Mouse (Mus musculus) urinary bladder, adult 2 months (tissue): ENCODE results near the gene Gm20708. TPM values are rescaled to one million over a fixed set of nuclear protein-coding genes. Genes with fewer than 3 reads are reported as not detected.

Experiments
- DNase-seq: peaks from one replicate; pipeline ENCODE4 v3.0.0; 2022; ENCODE audit warnings: low spot score
- polyA plus RNA-seq: library from polyadenylated mRNA; depleted of rRNA; stranded (reverse); fragments of >200 nt; gene quantifications from 2 replicates; pipeline ENCODE4 v1.2.3, GENCODE M21; 2012

Gm20708 gene
- polyA plus RNA-seq, 1 experiment = not detected

DNA sequence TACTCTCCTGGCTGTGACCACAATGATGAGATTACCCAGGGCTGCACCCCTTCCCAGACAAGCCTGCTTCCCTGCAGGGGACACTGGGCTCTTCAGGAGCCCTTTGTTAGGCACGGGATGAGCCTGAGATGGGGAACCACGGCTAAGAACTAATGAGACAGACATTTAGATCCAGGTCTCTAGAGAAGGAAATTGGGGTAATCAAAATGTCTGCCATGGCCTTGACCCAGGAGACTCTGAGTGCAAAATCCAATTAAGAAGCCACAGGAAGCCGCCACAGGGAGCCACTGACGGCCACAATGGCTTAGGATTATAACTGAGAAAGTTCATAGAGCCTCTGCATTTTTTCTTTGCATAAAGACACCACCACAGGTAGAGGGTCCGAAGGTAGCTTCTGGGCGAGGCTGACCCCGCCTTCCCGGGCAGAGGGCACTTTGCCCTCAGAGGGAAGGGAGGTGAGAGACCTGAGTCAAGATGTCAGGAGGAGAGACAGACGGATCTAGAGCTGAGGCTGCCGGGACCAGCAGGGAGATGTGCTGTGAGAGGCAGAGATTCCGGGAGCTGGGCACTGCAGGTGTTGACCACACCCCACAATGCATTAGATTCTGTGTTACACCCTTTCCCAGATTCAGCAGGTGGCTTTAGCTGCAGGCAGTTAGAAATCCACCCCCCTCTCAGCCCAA is 53.8 kb downstream of the Gm20708 start:
- no peak for DNase-seq

- no peak for DNase-seq
Observed at GRCm38 (mm10) chr11:117864805-117865204, 55.3 kb downstream of the Gm20708 start.

DNA sequence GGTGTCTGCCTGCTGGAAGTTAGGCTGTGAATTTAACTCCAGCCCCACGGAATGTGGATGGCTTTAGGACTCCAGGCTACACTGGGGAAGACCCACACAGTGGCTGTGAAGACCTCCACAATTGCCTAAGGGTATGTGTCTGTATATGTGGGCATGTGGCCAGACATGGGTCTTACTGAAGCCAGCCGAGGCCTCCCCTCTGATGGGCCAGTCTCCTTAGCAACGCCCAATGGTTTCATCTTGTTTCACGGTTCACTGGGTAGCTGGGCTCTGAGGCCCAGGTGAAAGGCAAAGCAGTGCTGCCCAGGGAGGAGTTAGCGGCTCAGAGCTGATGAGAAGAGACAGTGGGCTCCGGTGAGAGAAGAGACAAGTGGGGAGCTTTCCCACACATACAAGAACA is 56.5 kb downstream of the Gm20708 start:
- no peak for DNase-seq

- DNase-seq = no peak
Observed at GRCm38 (mm10) chr11:117870688-117871365, 61.4 kb downstream of the Gm20708 start.

DNA sequence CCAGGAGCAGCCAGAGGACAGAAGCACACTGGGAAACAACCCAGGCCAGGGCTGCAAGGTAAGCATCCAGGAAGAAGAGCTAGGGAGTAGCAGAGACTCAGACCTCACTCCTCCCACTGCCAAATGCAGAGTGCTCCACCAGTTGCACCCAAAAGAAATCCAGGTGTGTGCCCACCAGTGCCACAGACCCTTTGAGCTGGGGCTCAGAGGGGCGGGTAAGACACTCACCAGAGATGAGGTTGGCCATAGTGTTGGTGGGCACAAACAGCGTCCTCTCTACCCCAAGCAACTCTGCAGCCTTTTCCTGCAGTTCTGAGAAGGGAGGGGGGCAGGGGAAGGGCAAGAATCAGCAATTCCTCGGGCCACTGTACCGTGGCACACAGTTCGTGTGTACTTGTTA is 61.9 kb downstream of the Gm20708 start:
- DNase-seq = no peak

DNA sequence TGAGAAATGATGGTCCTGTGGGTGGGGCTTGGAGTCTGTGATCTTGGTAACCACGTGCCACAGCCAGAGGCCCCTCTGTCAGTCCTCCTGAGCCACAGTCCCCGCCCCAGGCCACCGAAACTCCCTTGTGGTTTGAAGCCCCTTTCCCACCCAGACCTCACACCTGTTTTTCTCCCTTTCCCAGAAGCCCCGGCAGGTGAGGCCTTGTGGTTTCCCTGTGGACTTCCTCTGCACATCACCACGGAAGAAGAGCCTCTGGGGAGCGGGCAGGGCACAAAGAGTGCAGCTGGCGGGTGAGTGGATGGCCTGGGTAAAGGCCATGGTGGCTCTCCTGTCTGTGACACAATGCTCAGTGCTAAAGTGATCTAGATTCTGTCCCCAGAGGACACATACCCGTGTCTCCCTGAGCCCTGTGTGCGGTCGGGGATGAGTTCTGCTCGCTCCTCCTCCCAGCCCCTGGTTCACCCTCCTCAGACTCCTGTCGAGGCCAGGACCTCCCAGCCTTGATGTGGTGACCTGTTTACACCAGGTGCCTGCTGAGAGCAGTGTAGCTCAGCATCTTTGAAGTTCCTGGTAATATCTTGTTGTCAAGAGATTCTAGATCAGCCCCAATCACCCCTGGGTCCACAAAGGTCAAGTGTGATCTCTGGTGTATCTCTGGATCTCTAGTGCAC is 62.6 kb downstream of the Gm20708 start:
- no peak for DNase-seq

DNA sequence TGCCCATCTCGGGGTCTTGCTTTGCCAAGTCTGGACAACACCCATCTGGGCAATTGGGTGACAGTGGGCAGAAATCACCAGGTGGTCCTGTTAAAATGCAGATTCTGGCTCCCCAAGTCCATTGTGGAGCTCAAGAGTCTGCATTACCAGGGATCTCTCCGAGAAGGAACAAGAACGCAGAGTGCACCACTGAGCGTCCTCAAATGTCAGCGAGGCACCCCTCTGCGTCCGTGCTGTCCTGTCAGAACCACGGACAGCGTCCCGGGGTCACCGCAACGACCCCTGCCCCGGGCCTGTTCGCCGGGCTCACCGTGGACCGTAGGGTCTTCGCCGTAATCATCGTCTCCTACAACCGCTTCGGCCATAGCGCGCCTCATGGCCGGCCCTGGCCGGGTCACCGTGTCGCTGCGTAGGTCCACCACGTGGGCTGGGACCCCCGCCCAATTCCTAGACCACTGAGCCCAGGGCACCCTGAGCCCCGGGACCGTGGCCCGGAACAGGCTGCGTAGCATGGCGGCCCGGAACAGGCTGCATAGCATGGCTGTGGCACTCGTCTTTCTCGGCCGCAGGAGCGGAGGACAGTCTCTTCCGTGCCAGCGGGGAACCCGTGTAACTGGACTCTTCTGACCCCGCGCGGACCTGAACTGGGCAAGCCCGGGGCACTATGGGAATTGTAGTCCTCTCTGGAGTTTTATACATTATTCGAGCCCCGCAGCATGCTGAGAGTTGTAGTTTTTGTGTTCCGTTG is 63.6 kb downstream of the Gm20708 start, which contains the start of gene Tha1:
Gene Tha1, minus strand, starts transcription at position 621 of the 748 bp plus-strand sequence.
- peak; percentile 69 for DNase-seq

- DNase-seq = no peak
Observed at GRCm38 (mm10) chr11:117874419-117874818, 65.0 kb downstream of the Gm20708 start.

DNA sequence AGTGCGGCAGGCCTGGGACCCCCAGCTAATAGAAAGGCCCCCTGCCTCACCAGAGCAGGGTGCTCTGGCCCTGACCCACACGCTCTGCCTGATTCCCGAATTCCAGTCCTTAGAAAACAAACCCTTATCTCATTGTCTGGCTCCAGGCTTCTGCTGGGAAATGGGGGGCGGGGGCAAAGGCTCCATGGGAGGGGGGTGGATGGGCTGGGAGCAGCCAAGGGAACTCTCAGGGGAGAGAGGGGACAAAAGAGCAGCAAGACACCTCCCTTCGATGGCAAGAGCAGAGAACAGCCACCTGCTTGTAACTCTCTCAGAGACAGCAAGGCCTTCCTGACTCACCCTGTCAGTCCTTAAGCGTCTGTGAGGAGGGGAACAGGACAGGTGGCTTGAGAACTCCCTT is 66.2 kb downstream of the Gm20708 start:
- no peak for DNase-seq

DNA sequence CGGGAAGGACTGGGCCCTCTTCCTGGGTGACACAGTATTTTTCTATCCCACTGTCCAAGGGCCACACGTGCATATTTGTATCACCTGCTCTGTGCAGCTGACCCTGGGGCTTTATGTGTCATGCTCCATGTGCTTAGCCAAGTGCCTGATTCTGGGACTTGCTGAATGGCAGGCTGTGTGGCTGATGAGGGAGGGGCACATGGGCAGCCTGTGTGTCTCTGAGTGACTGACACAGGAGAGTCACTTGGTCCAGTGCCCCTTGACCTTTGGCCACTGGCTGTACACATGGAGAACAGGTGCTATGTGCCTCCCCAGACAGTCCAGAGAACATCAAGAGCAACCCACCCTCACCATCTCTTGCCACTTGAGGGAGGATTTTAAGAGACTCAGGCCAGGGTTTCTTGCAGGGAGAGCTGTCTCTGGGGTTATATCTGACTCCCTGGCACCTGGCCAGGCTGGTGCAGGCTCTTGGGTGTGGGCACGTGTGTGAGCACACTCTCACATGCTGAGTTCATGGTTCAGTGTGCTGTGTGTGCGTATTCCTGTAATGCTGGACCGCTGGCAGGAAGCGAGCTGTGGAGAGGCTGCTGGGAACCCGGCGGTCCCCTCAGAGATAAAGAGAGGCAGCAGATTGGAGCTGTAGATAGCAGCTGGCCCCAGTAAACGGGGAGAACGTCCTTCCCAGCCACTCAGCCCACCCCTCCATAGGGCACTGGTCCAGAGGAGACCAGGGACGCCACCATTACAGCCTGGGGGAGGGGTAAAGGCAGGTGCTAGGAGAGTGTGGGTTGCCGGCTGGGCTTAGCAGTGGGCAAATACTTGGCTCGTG is 68.7 kb downstream of the Gm20708 start:
- DNase-seq = no peak

DNA sequence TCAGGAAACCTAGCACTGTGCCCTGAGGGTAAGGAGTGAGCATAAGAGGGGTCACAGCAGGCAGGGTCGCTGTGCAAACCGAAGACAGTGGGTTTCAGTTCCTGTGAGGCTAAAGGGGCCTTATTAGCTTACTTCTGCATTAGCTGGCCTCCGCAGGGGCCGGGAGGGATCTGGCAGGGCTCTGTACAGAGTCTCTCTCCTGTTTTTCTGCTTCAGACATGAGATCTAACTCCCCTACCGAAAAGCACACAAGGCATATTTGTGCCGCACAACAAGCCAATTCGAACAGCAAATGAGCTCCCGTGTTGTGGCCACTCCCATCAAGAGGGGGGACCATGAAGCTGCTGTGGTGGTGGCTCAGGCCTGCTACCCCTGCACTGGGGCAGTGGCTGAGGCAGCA is 69.4 kb downstream of the Gm20708 start:
- no peak for DNase-seq

DNA sequence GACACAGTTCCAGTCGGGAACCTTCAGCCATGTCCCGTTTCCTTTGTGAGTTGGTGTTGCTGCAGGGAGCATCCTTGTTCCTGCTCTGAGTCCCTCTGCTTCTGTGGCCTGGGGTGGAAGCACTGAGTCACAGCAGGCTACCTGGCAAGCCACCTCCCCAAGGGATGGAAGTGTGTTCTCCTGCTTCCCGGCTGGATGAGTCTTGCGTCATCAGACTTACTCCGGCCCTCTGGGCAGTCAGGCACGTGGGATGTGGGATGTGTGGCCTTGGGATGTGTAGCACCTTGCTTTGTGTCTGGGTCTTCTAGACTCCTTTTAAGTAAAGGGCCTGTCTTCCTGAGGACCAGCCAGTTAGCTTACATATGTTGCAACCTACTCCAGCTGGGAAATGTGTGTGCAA is 70.2 kb downstream of the Gm20708 start:
- DNase-seq = no peak

DNA sequence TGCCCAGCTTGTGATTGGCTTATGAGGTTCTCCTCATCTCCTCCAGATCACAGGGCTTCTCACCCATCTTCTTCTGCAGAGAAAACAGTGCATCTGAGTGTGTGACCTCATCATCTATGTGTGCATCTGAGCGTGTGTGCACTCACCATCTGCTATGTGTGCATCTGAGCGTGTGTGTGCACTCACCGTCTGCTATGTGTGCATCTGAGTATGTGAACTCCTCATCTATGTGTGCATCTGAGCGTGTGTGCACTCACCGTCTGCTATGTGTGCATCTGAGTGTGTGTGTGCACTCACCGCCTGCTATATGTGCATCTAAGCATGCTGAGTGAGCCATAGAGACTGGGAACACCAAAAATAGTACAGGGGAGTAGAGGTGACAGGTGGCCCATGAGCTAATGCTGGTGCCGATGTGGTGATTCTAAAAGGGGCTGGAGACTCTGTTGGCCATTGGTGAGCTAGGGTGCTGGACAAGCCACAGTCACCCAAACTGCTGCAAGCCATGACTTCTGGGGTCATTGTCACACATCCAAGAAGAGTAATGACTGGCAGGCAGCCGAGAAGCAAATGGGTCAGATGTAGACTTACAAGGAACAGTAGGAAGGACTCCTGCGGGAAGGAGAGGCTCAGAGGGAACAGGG is 71.0 kb downstream of the Gm20708 start:
- DNase-seq = no peak

DNA sequence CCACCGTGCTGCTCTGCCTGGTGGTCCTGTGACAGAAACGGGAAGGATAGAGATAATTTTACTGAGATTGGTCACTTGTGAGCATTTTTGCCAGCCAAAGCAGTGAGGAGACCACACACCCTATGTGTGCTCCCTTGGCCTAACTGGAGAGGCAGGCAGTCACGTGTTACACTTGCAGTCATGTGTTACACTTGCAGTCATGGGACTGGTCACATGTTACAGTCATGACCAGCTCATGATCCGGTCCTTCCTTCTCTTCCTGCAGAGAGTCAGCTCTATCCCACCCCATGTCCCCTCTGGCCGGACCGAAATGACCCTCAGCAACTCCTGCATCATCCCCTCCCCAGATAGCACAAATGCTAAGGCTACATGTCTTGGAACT is 71.5 kb downstream of the Gm20708 start:
- DNase-seq = no peak

DNA sequence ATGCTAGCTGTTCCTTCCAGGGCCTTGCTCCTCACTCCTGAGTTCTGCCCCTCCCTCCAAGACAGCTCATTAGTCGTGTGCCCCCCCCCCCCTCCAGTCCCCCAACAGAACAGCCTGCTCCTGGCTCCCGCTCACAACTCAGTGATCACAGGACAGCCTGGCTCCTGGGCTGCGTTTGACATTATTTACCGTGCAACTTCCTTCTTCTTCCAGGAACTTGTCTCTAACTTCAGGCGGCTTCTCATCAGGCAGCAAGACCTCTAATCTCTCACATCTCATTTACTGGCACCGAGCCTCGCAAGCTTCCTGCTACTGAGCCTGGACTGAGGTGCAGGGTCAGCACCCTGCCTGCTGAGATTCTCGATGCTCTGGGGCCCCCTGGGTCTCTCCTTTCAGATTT is 72.3 kb downstream of the Gm20708 start:
- no peak for DNase-seq

GRCm38 (mm10) chr11:117882208-117882607 is 72.7 kb downstream of the Gm20708 start:
- no peak for DNase-seq

- no peak for DNase-seq
Observed at GRCm38 (mm10) chr11:117886000-117886399, 76.5 kb downstream of the Gm20708 start.

- DNase-seq = no peak
Observed at GRCm38 (mm10) chr11:117888168-117888852, 78.8 kb downstream of the Gm20708 start.

DNA sequence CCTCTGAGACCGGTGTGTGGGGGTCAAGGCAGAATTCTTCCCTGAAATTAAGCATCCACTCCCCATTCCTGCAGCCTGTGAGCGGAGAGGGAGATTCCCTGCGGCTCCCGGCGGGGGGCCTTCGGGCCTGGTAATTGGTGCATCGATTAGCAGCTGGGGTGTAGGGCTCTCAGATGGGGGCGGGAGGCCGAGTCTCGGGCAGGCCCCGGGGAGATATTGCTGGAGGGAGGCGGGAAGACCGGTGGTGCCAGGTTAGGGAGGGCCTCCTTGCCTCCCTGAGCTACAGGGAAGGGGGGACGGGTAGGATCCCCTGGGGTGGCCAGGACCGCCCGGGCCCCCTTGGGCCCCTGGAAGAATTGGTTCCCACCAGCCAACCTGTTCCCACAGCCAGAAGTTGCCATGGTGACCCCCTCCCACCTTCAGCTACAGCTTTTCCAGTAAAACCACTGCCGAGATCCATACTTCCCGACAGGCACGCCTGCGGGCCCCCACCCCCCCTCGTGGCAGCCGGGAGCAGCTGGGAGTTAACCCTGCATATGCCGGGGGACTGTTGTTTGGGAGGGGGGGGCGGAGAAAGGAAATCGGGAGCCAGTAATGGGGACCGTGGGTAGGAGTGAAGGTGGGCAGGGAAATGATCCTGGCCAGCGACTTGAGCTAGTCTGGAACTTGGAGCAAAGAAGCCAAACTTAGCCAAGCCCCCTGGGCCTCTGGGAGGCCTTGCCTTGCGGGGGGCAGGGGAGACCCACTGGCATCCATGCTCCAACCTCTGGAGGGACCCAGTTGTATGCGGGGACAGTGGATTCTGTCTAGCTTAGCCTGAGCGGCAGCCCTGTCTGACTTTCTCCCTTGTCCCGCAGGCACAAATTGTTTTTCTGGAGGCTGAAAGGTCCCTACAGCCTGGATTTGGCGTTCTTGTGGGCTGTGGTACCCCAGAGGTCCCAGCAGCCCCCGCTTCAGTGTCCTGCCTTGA is 79.7 kb downstream of the Gm20708 start:
- no peak for DNase-seq
